Mouse (Mus musculus) embryonic fibroblast, embryonic 13.5 days (primary cell): ENCODE data around the gene Saa2.

Experiments used
- CTCF ChIP-seq: IDR thresholded peaks from 2 replicates; pipeline ENCODE4 v1.5.1; 2011; ENCODE audit warnings: mild to moderate bottlenecking, control low read depth, low read length, moderate library complexity, borderline replicate concordance; ENCODE audit not compliant: insufficient read depth
- POLR2A ChIP-seq: IDR thresholded peaks from 2 replicates; pipeline ENCODE4 v1.6.1; 2011; ENCODE audit warnings: low read depth, mild to moderate bottlenecking, control low read depth, low read length, moderate library complexity

- TF ChIP-seq POLR2A (no peak), CTCF (no peak)
Measured at GRCm38 (mm10) chr7:46751490-46751889, at the start of gene Saa2.
